Mouse (Mus musculus) myocyte (in vitro differentiated cells): ENCODE measurements around the gene Gpha2. TPM values are rescaled to one million over a fixed set of nuclear protein-coding genes. Genes with fewer than 3 reads are reported as not detected.

Experiments
- H3K27me3 ChIP-seq: one replicate; pipeline ENCODE4 v1.6.1; 2011; ENCODE audit not compliant: control insufficient read depth, insufficient read depth, insufficient read length
- H3K36me3 ChIP-seq: one replicate; pipeline ENCODE4 v1.6.1; 2011; ENCODE audit not compliant: control insufficient read depth, insufficient read depth
- H3K4me2 ChIP-seq: one replicate; pipeline ENCODE4 v1.6.1; 2011; ENCODE audit warnings: low read depth, control low read depth
- H3K4me3 ChIP-seq: one replicate; pipeline ENCODE4 v1.5.1; 2011; ENCODE audit warnings: mild to moderate bottlenecking, control low read depth, moderate library complexity
- H3K79me2 ChIP-seq: one replicate; pipeline ENCODE4 v1.6.1; 2011; ENCODE audit not compliant: control insufficient read depth, insufficient read depth
- H3ac ChIP-seq: one replicate; pipeline ENCODE4 v1.6.1; 2011; ENCODE audit not compliant: control insufficient read depth, insufficient read length
- CEBPB ChIP-seq: IDR thresholded peaks from 2 replicates; pipeline ENCODE4 v1.6.1; 2011; ENCODE audit warnings: mild to moderate bottlenecking, moderate library complexity; ENCODE audit not compliant: poor library complexity, insufficient read depth, severe bottlenecking
- E2F4 ChIP-seq: IDR thresholded peaks from one replicate; pipeline ENCODE4 v1.6.1; 2011; ENCODE audit warnings: mild to moderate bottlenecking, control low read depth, moderate library complexity; ENCODE audit not compliant: insufficient read depth
- MAX ChIP-seq: IDR thresholded peaks from one replicate; pipeline ENCODE4 v1.6.1; 2011; ENCODE audit warnings: low read depth, mild to moderate bottlenecking, control low read depth
- MYOD1 ChIP-seq, 3 experiments: IDR thresholded peaks; one replicate each; pipeline ENCODE4 v1.6.1; 2011; ENCODE audit warnings: control low read depth in 2 of 3, low read depth in 2 of 3, mild to moderate bottlenecking in 2 of 3, moderate library complexity in 1 of 3; ENCODE audit not compliant: insufficient read length in 2 of 3, control insufficient read depth in 1 of 3
- MYOG ChIP-seq, 3 experiments: IDR thresholded peaks; one replicate each; pipeline ENCODE4 v1.6.1; 2011; ENCODE audit warnings: control low read depth in 2 of 3, low read depth in 2 of 3, mild to moderate bottlenecking in 2 of 3; ENCODE audit not compliant: insufficient read length in 2 of 3, control insufficient read depth in 1 of 3, insufficient read depth in 1 of 3
- POLR2A ChIP-seq: IDR thresholded peaks from one replicate; pipeline ENCODE4 v1.6.1; 2011; ENCODE audit warnings: low read depth, mild to moderate bottlenecking, control low read depth, moderate library complexity; ENCODE audit not compliant: insufficient read length
- POLR2AphosphoS2 ChIP-seq: IDR thresholded peaks from one replicate; pipeline ENCODE4 v1.6.1; 2011; ENCODE audit warnings: low read depth, control low read depth; ENCODE audit not compliant: insufficient read length
- REST ChIP-seq: IDR thresholded peaks from one replicate; pipeline ENCODE4 v1.6.1; 2011; ENCODE audit warnings: mild to moderate bottlenecking, control low read depth, moderate library complexity; ENCODE audit not compliant: insufficient read depth, insufficient read length
- SRF ChIP-seq: IDR thresholded peaks from one replicate; pipeline ENCODE4 v1.6.1; 2011; ENCODE audit warnings: low read depth; ENCODE audit not compliant: control insufficient read depth, insufficient read length
- TCF12 ChIP-seq: IDR thresholded peaks from one replicate; pipeline ENCODE4 v1.6.1; 2011; ENCODE audit warnings: mild to moderate bottlenecking, control low read depth; ENCODE audit not compliant: poor library complexity, insufficient read depth, severe bottlenecking
- TCF3 ChIP-seq: IDR thresholded peaks from one replicate; pipeline ENCODE4 v1.6.1; 2011; ENCODE audit warnings: low read depth, control low read depth; ENCODE audit not compliant: insufficient read length
- USF1 ChIP-seq: IDR thresholded peaks from one replicate; pipeline ENCODE4 v1.6.1; 2011; ENCODE audit warnings: low read depth, mild to moderate bottlenecking, control low read depth, moderate library complexity
- polyA plus RNA-seq: library from polyadenylated mRNA; unstranded; fragments of >200 nt; fragmentation: generic; extraction: Trizol; gene quantifications from one replicate; pipeline ENCODE4 v1.2.1, GENCODE M21; 2012; ENCODE audit warnings: missing spikeins

Gpha2 gene
- polyA plus RNA-seq, 1 experiment: 0.40 TPM

DNA sequence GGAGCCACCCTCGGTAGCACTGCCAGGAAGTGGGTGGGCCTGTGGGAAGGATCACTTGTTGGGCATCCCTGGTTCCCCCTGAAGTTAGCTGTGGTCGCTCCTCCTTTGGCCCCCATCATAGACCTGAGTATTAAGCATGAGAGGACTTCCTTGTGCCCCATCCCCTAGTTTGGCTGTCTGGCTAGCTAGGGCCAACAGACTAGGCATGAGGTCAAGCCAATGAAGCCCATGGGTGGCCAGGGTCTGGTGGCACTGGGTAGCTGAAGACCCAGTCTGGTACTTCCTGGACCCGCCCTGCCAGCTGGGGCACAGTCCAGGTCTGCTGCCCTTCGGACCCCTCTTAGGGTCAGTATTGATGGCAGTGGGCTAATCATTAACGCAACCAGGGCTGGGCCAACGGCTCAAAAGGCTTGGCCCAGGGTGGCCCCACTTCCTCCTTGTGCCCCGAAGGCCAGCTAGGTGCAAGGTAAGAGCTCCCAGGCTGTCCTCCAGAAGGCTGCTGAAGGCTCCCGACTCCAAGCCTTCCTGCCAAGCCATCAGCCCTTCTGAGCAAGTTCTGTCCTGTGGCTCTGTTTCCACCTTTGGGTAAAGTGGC is 36.8 kb downstream of the Gpha2 start:
- Histone ChIP-seq H3K79me2 (no peaks in the 10 kb centered on the region), H3ac (no peak overlapping the region), H3K36me3 (peaks cover 3% of the 10 kb centered on the region), H3K4me2 (no peak overlapping the region), H3K27me3 (no peaks in the 10 kb centered on the region), H3K4me3 (no peak overlapping the region)
- TF ChIP-seq MAX (no peak), REST (no peak)

DNA sequence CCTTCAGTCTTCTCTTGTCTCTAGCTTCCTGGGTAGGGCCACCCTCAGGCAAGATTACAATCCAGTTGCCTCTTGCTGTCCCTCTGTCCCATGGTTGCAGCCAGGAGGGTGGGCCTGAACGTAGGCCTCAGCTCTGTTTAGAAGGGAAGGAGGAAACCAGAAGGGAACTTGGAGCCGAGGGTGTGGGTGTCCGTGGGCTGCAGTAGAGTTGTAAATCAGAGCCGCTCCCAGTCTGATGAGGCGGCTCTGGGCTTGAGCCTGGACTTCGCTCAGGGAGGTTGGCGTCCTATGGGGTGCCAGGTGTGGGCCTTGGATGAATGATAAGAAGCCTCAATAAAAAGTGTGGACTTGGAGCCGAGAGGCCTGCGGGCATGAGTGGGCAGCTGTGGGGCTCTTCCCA is 38.0 kb downstream of the Gpha2 start:
- peaks cover 3% of the 10 kb centered on the region for H3K36me3 ChIP-seq
- H3K4me3 ChIP-seq: no peak overlapping the region
- no peak overlapping the region for H3ac ChIP-seq
- no peaks in the 10 kb centered on the region for H3K27me3 ChIP-seq
- TF ChIP-seq TCF12 (no peak), REST (no peak), TCF3 (no peak), CEBPB (no peak), POLR2AphosphoS2 (no peak), SRF (no peak), USF1 (no peak), MAX (no peak), MYOG (IDR thresholded peaks at IDR 0.05; ENCODE audit: control insufficient read depth in 1 of 3, insufficient read depth in 1 of 3, insufficient read length in 2 of 3, low read depth in 2 of 3) (no peak), MYOD1 (IDR thresholded peaks at IDR 0.05; ENCODE audit: control insufficient read depth in 1 of 3, insufficient read length in 2 of 3, low read depth in 2 of 3) (no peak), E2F4 (no peak), POLR2A (no peak)
- no peaks in the 10 kb centered on the region for H3K79me2 ChIP-seq
- no peak overlapping the region for H3K4me2 ChIP-seq

DNA sequence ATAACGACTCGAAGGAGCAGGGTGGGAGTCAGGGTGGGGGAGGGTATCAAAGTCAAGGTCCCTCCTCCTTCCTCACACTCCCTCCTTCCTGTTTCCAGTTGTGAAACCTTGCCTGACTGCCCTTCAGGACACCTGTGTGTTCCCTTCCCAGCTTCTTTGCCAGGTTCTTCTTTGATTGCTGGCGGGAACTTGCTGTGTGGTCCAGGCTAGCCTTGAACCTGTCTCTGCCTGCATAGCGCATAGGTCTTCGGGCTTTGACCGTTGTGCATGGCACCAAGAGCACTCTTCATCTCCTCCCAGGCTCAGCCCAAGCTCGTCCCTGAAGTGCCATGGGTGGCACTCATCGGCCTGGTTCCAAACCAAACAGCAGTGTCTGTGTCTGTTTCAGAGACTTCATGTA is 38.8 kb downstream of the Gpha2 start:
- Histone ChIP-seq H3K4me2 (no peak overlapping the region), H3K36me3 (peaks cover 3% of the 10 kb centered on the region), H3K79me2 (no peaks in the 10 kb centered on the region), H3ac (no peak overlapping the region), H3K27me3 (no peaks in the 10 kb centered on the region), H3K4me3 (no peak overlapping the region)
- TF ChIP-seq REST (no peak), MAX (no peak), POLR2AphosphoS2 (no peak), MYOD1 (IDR thresholded peaks at IDR 0.05; ENCODE audit: control insufficient read depth in 1 of 3, insufficient read length in 2 of 3, low read depth in 2 of 3) (no peak), E2F4 (no peak), TCF3 (no peak), POLR2A (no peak)

DNA sequence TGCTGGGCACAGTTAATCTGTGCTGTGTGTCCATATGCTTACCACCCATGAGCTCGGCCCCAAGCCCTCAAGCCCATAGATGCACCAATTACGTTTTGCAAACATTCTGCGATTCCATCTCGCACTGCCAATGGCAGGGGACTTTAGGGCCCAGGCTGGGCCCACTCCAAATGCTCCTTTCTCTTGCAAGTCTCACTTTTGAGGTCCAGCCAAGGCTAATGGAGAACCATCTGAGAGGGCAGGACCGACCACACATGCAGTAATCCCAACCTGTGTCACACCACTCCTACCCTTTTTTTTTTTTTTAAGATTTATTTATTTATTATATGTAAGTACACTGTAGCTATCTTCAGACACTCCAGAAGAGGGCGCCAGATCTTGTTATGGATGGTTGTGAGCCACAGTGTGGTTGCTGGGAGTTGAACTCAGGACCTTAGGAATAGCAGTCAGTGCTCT is 39.6 kb downstream of the Gpha2 start:
- TF ChIP-seq TCF12: no peak
- no peak for TF ChIP-seq REST
- TF ChIP-seq MAX: no peak
- no peak for TF ChIP-seq MYOD1 (IDR thresholded peaks at IDR 0.05; ENCODE audit: control insufficient read depth in 1 of 3, insufficient read length in 2 of 3, low read depth in 2 of 3)
- TF ChIP-seq POLR2A: no peak
- TF ChIP-seq CEBPB: no peak
- no peak for TF ChIP-seq TCF3
- TF ChIP-seq POLR2AphosphoS2: no peak
- H3ac ChIP-seq: no peak overlapping the region

DNA sequence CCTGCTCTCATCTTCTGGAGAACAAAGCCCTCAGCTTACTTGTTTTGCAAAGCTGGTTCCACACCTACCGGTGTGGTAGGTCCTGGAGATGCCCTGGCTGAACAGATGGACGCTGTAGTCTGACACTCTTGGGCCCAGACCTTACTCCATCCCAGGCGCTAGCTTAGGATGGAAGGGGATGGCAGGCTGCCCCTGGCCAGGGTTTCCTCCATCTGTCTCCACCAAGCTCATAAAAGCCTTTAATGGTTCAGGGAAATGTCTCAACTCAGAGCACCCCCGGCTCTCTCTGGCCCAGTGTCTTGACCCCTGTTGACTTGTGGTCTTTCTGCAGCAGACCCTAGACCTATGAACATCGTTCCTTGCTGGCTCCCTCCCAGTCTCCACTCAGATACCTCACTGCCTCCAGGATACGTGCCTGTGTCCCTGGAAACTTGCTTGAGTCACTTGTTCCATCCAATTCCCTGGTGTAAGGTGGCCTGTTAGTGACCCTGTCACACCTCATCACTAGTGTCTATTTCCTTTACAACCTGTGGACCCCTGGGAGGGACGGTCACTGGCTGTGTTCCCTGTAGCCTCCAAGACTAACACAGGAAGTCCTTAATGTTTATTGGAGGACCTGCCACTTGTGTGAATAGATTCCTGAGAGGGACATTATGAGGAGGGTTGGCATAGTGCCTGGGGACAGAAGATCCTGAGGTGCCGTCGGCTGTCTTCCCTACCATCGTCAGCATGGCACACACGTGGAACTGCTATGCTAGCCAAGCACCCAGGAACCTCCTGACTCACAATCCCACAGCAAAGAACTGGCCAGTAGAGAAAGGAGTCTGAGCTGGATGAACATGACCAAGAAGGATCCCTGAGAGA is 41.4 kb downstream of the Gpha2 start:
- H3K79me2 ChIP-seq: no peaks in the 10 kb centered on the region
- H3K36me3 ChIP-seq: no peaks in the 10 kb centered on the region
- H3K4me3 ChIP-seq: no peak overlapping the region
- H3K27me3 ChIP-seq: no peaks in the 10 kb centered on the region
- H3ac ChIP-seq: no peak overlapping the region
- peak overlapping the region; percentile 58 for H3K4me2 ChIP-seq
- TF ChIP-seq TCF3: no peak
- no peak for TF ChIP-seq MYOG (IDR thresholded peaks at IDR 0.05; ENCODE audit: control insufficient read depth in 1 of 3, insufficient read depth in 1 of 3, insufficient read length in 2 of 3, low read depth in 2 of 3)
- TF ChIP-seq SRF: no peak
- no peak for TF ChIP-seq USF1
- TF ChIP-seq MAX: no peak
- no peak for TF ChIP-seq E2F4
- no peak for TF ChIP-seq REST
- TF ChIP-seq POLR2A: no peak
- no peak for TF ChIP-seq CEBPB
- TF ChIP-seq MYOD1 (IDR thresholded peaks at IDR 0.05; ENCODE audit: control insufficient read depth in 1 of 3, insufficient read length in 2 of 3, low read depth in 2 of 3): no peak

More for the DNA sequence above, 39.6 kb downstream of the Gpha2 start:
- Histone ChIP-seq H3K4me3 (no peak overlapping the region), H3K79me2 (no peaks in the 10 kb centered on the region), H3K36me3 (peaks cover under 1% of the 10 kb centered on the region), H3K27me3 (no peaks in the 10 kb centered on the region), H3K4me2 (no peak overlapping the region)
